Mouse (Mus musculus) liver, embryonic 14.5 days (tissue): ENCODE results near the gene Coro1a. TPM values are rescaled to one million over a fixed set of nuclear protein-coding genes. Genes with fewer than 3 reads are reported as not detected.
"Not testable (repeated sequence)": the region's sequence is repeated elsewhere in the genome, so short reads cannot be mapped to it uniquely, and the experiment has no call there.

ENCODE experiments used
- ATAC-seq: fragments of 200-750 bp; cut with Nextera tagmentation; 2 replicates; pipeline ENCODE4 v1.8.0; 2017; ENCODE audit warnings: moderate number of reproducible peaks, mild to moderate bottlenecking, moderate library complexity; ENCODE audit not compliant: insufficient read depth
- DNase-seq, 3 experiments: peaks; one replicate each; pipeline ENCODE4 v3.0.0-alpha.2; 2012 to 2013; ENCODE audit warnings: low read depth in 3 of 3, low spot score in 3 of 3
- H3K27ac ChIP-seq: fragments of 300-500 bp; sonication (generic); 2 replicates; pipeline ENCODE4 v1.5.1; 2014; ENCODE audit warnings: moderate library complexity, mild to moderate bottlenecking, control low read depth, inconsistent platforms
- H3K27me3 ChIP-seq: fragments of 300-500 bp; sonication (generic); 2 replicates; pipeline ENCODE4 v1.6.1; 2014; ENCODE audit warnings: mild to moderate bottlenecking, low read length, moderate library complexity; ENCODE audit not compliant: control insufficient read depth, insufficient read depth
- H3K36me3 ChIP-seq: fragments of 300-500 bp; sonication (generic); replicated peaks from 2 replicates; pipeline ENCODE4 v1.6.1; 2014; ENCODE audit warnings: low read depth; ENCODE audit not compliant: control insufficient read depth, insufficient read depth
- H3K4me1 ChIP-seq, 2 experiments: fragments of 200-500 bp in 1 of 2; fragments of 300-500 bp in 1 of 2; sonication (generic) in 1 of 2; replicated peaks; 2 replicates each; pipeline ENCODE4 v1.6.1; 2012 to 2014; ENCODE audit warnings: antibody characterized with exemption in 1 of 2, inconsistent platforms in 1 of 2, low read length in 1 of 2; ENCODE audit not compliant: control insufficient read depth in 2 of 2, insufficient read depth in 2 of 2
- H3K4me2 ChIP-seq: fragments of 300-500 bp; sonication (generic); 2 replicates; pipeline ENCODE4 v1.6.1; 2014; ENCODE audit warnings: low read depth, mild to moderate bottlenecking, control low read depth, moderate library complexity
- H3K4me3 ChIP-seq, 2 experiments: fragments of 200-500 bp in 1 of 2; fragments of 300-500 bp in 1 of 2; sonication (generic) in 1 of 2; 2 replicates each; pipeline ENCODE4 v1.5.1; 2012 to 2014; ENCODE audit warnings: low read depth in 2 of 2, low read length in 2 of 2, mild to moderate bottlenecking in 2 of 2, control low read depth in 1 of 2, inconsistent platforms in 1 of 2, moderate library complexity in 1 of 2; ENCODE audit not compliant: insufficient read depth in 1 of 2
- H3K9ac ChIP-seq: fragments of 300-500 bp; sonication (generic); replicated peaks from 2 replicates; pipeline ENCODE4 v1.6.1; 2014; ENCODE audit warnings: mild to moderate bottlenecking, control low read depth, moderate library complexity
- H3K9me3 ChIP-seq: fragments of 300-500 bp; sonication (generic); 2 replicates; pipeline ENCODE4 v1.6.1; 2016; ENCODE audit warnings: low read length, mixed read lengths; ENCODE audit not compliant: control insufficient read depth
- CTCF ChIP-seq: IDR thresholded peaks from 2 replicates; pipeline ENCODE4 v1.5.1; 2016; ENCODE audit warnings: antibody characterized with exemption, low read depth, control low read depth
- EP300 ChIP-seq: IDR thresholded peaks from 2 replicates; pipeline ENCODE4 v1.6.1; 2016; ENCODE audit warnings: antibody characterized with exemption, low read depth
- WGBS: fragments of 180-500 bp; shearing (Covaris S2); extraction: QIAGEN DNeasy Blood & Tissue Kit; methylation state at CpG from one replicate; pipeline ENCODE4 v1.1.7; 2014; ENCODE audit not compliant: insufficient replicate concordance; 5-methylcytosine and 5-hydroxymethylcytosine counted together
- polyA plus RNA-seq, 2 experiments: library from polyadenylated mRNA; depleted of rRNA in 1 of 2; stranded (reverse) in 1 of 2; unstranded in 1 of 2; fragments of >200 nt; fragmentation: Nextera tagmentation in 1 of 2; extraction: Ambion mirVana in 1 of 2; gene quantifications; 2 replicates each; pipeline versions ENCODE4 v1.2.1 to v1.2.3; 2012 to 2014

Coro1a gene
- polyA plus RNA-seq, 2 experiments: 52.5 to 81.5 TPM

- 74% methylated on average over 17 of the region's 17 CpGs for WGBS
These were observed 32.0 kb upstream of the Coro1a start for GRCm38 (mm10) chr7:126739551-126739950.

GRCm38 (mm10) chr7:126736122-126736521 is 28.5 kb upstream of the Coro1a start:
- WGBS: 70% methylated on average over 8 of the region's 8 CpGs
- ATAC-seq: no peak

More at GRCm38 (mm10) chr7:126739551-126739950, 32.0 kb upstream of the Coro1a start:
- Histone ChIP-seq H3K27ac (no peak overlapping the region), H3K4me3 (no peak overlapping the region), H3K27me3 (no peaks in the 10 kb centered on the region), H3K9ac (no peak overlapping the region), H3K9me3 (no peaks in the 10 kb centered on the region), H3K4me1 (no peaks in the 10 kb centered on the region), H3K4me2 (no peak overlapping the region), H3K36me3 (no peaks in the 10 kb centered on the region)
- ATAC-seq (no peak), DNase-seq (no peak)
- TF ChIP-seq CTCF: no peak
- no peak for TF ChIP-seq EP300

GRCm38 (mm10) chr7:126730256-126730789 is 22.7 kb upstream of the Coro1a start:
- ATAC-seq, H3K4me2 ChIP-seq, H3K4me3 ChIP-seq, DNase-seq, H3K9ac ChIP-seq, H3K27me3 ChIP-seq, H3K27ac ChIP-seq, H3K4me1 ChIP-seq, H3K9me3 ChIP-seq, H3K36me3 ChIP-seq: not testable (repeated sequence)
- WGBS: 49% methylated on average over 4 of the region's 4 CpGs

More at GRCm38 (mm10) chr7:126736122-126736521, 28.5 kb upstream of the Coro1a start:
- Histone ChIP-seq H3K4me2 (no peak overlapping the region), H3K4me1 (no peaks in the 10 kb centered on the region), H3K4me3 (no peak overlapping the region), H3K27ac (no peak overlapping the region), H3K27me3 (no peaks in the 10 kb centered on the region), H3K9ac (no peak overlapping the region), H3K9me3 (no peaks in the 10 kb centered on the region), H3K36me3 (no peaks in the 10 kb centered on the region)
- no peak for DNase-seq
- TF ChIP-seq CTCF (no peak), EP300 (no peak)

- Histone ChIP-seq H3K9me3 (no peaks in the 10 kb centered on the region), H3K27me3 (no peaks in the 10 kb centered on the region), H3K36me3 (no peaks in the 10 kb centered on the region), H3K27ac (no peak overlapping the region), H3K4me3 (no peak overlapping the region), H3K4me2 (no peak overlapping the region), H3K9ac (no peak overlapping the region), H3K4me1 (peaks cover 0 to 2% of the 10 kb centered on the region in 2 experiments; a peak in 1 of 4 replicates)
- 33% methylated on average over 5 of the region's 5 CpGs for WGBS
- no peak for DNase-seq
- TF ChIP-seq CTCF: no peak
- no peak for TF ChIP-seq EP300
- ATAC-seq: no peak
These were observed 18.1 kb upstream of the Coro1a start for GRCm38 (mm10) chr7:126725667-126726066.

GRCm38 (mm10) chr7:126725077-126725476 is 17.5 kb upstream of the Coro1a start:
- no peak overlapping the region for H3K27ac ChIP-seq
- ATAC-seq (no peak), DNase-seq (no peak)
- H3K4me1 ChIP-seq: no peaks in the 10 kb centered on the region
- 22% methylated on average over 3 of the region's 3 CpGs for WGBS
- no peak overlapping the region for H3K4me3 ChIP-seq
- H3K36me3 ChIP-seq: no peaks in the 10 kb centered on the region
- no peaks in the 10 kb centered on the region for H3K9me3 ChIP-seq
- H3K9ac ChIP-seq: no peak overlapping the region
- H3K4me2 ChIP-seq: no peak overlapping the region
- TF ChIP-seq CTCF: no peak
- H3K27me3 ChIP-seq: no peaks in the 10 kb centered on the region
